Mouse (Mus musculus): Measurements from ENCODE around the gene Grtp1. TPM values are rescaled to one million over a fixed set of nuclear protein-coding genes. Genes with fewer than 3 reads are reported as not detected.

The Grtp1 gene
- total and polyA plus RNA-seq, 2 experiments from 2014 or later: 4.4 to 10.0 TPM

- peaks cover 24% of the 10 kb centered on the region for H3K4me1 ChIP-seq (ENCODE audit: control insufficient read depth, insufficient read depth)
- H3K4me3 ChIP-seq (ENCODE audit: low read depth, low read length): no peak overlapping the region
- H3K27ac ChIP-seq (ENCODE audit: low read depth): no peak overlapping the region
- ATAC-seq (ENCODE audit: insufficient read depth, low read depth) (no peak), DNase-seq (ENCODE audit: low spot score) (no peak)
- H3K9ac ChIP-seq (replicated peaks; ENCODE audit: low read depth, low read length): no peak overlapping the region
- H3K27me3 ChIP-seq (ENCODE audit: control insufficient read depth, insufficient read depth, low read length): no peaks in the 10 kb centered on the region
- WGBS: 62% methylated on average over 7 of the region's 7 CpGs
- H3K9me3 ChIP-seq (replicated peaks; ENCODE audit: control insufficient read depth, low read length): no peaks in the 10 kb centered on the region
- no peak overlapping the region for H3K4me2 ChIP-seq (ENCODE audit: low read depth, low read length)
- H3K36me3 ChIP-seq (replicated peaks; ENCODE audit: control insufficient read depth, insufficient read depth, low read length): peaks cover 22% of the 10 kb centered on the region
- no peak for TF ChIP-seq CTCF (IDR thresholded peaks at IDR 0.05; ENCODE audit: low read depth)
- no peak for TF ChIP-seq EP300 (IDR thresholded peaks at IDR 0.05; ENCODE audit: low read depth)
Measured at GRCm38 (mm10) chr8:13179948-13180347, 20.5 kb downstream of the Grtp1 start.

GRCm38 (mm10) chr8:13179482-13179881 is 20.9 kb downstream of the Grtp1 start:
- Histone ChIP-seq H3K27me3 (ENCODE audit: control insufficient read depth, insufficient read depth, low read length) (no peaks in the 10 kb centered on the region), H3K4me2 (ENCODE audit: low read depth, low read length) (no peak overlapping the region), H3K36me3 (replicated peaks; ENCODE audit: control insufficient read depth, insufficient read depth, low read length) (peaks cover 27% of the 10 kb centered on the region), H3K27ac (ENCODE audit: low read depth) (no peak overlapping the region), H3K4me3 (ENCODE audit: low read depth, low read length) (no peak overlapping the region), H3K9ac (replicated peaks; ENCODE audit: low read depth, low read length) (no peak overlapping the region), H3K9me3 (replicated peaks; ENCODE audit: control insufficient read depth, low read length) (no peaks in the 10 kb centered on the region), H3K4me1 (ENCODE audit: control insufficient read depth, insufficient read depth) (peaks cover 24% of the 10 kb centered on the region)
- ATAC-seq (ENCODE audit: insufficient read depth, low read depth): no peak
- no peak for DNase-seq (ENCODE audit: low spot score)
- TF ChIP-seq CTCF (IDR thresholded peaks at IDR 0.05; ENCODE audit: low read depth) (no peak), EP300 (IDR thresholded peaks at IDR 0.05; ENCODE audit: low read depth) (no peak)
- whole genome bisulfite sequencing: 63% methylated on average over 6 of the region's 6 CpGs

GRCm38 (mm10) chr8:13178137-13178536 is 22.3 kb downstream of the Grtp1 start:
- Histone ChIP-seq H3K4me2 (ENCODE audit: low read depth, low read length) (no peak overlapping the region), H3K36me3 (replicated peaks; ENCODE audit: control insufficient read depth, insufficient read depth, low read length) (peaks cover 40% of the 10 kb centered on the region), H3K9ac (replicated peaks; ENCODE audit: low read depth, low read length) (no peak overlapping the region), H3K4me3 (ENCODE audit: low read depth, low read length) (no peak overlapping the region), H3K9me3 (replicated peaks; ENCODE audit: control insufficient read depth, low read length) (no peaks in the 10 kb centered on the region), H3K27ac (ENCODE audit: low read depth) (no peak overlapping the region), H3K27me3 (ENCODE audit: control insufficient read depth, insufficient read depth, low read length) (no peaks in the 10 kb centered on the region), H3K4me1 (ENCODE audit: control insufficient read depth, insufficient read depth) (peaks cover 24% of the 10 kb centered on the region)
- 93% methylated on average over 5 of the region's 5 CpGs for WGBS
- TF ChIP-seq CTCF (IDR thresholded peaks at IDR 0.05; ENCODE audit: low read depth) (no peak), EP300 (IDR thresholded peaks at IDR 0.05; ENCODE audit: low read depth) (no peak)
- DNase-seq (ENCODE audit: low spot score): no peak
- no peak for ATAC-seq (ENCODE audit: insufficient read depth, low read depth)

- Histone ChIP-seq H3K4me3 (ENCODE audit: low read depth, low read length) (no peak overlapping the region), H3K27ac (ENCODE audit: low read depth) (no peak overlapping the region), H3K4me1 (ENCODE audit: control insufficient read depth, insufficient read depth) (peaks cover 24% of the 10 kb centered on the region), H3K9ac (replicated peaks; ENCODE audit: low read depth, low read length) (no peak overlapping the region), H3K27me3 (ENCODE audit: control insufficient read depth, insufficient read depth, low read length) (no peaks in the 10 kb centered on the region), H3K36me3 (replicated peaks; ENCODE audit: control insufficient read depth, insufficient read depth, low read length) (peaks cover 48% of the 10 kb centered on the region), H3K9me3 (replicated peaks; ENCODE audit: control insufficient read depth, low read length) (no peaks in the 10 kb centered on the region), H3K4me2 (ENCODE audit: low read depth, low read length) (no peak overlapping the region)
- no peak for ATAC-seq (ENCODE audit: insufficient read depth, low read depth)
- no peak for TF ChIP-seq EP300 (IDR thresholded peaks at IDR 0.05; ENCODE audit: low read depth)
- no peak for TF ChIP-seq CTCF (IDR thresholded peaks at IDR 0.05; ENCODE audit: low read depth)
- DNase-seq (ENCODE audit: low spot score): no peak
- WGBS: 87% methylated on average over 7 of the region's 7 CpGs
Measured at GRCm38 (mm10) chr8:13177173-13177852, 23.1 kb downstream of the Grtp1 start.

- DNase-seq (ENCODE audit: low spot score): no peak
- TF ChIP-seq EP300 (IDR thresholded peaks at IDR 0.05; ENCODE audit: low read depth): no peak
- Histone ChIP-seq H3K36me3 (replicated peaks; ENCODE audit: control insufficient read depth, insufficient read depth, low read length) (peaks cover 62% of the 10 kb centered on the region), H3K27ac (ENCODE audit: low read depth) (no peak overlapping the region), H3K4me3 (ENCODE audit: low read depth, low read length) (no peak overlapping the region), H3K4me2 (ENCODE audit: low read depth, low read length) (no peak overlapping the region), H3K27me3 (ENCODE audit: control insufficient read depth, insufficient read depth, low read length) (no peaks in the 10 kb centered on the region), H3K9ac (replicated peaks; ENCODE audit: low read depth, low read length) (no peak overlapping the region), H3K4me1 (ENCODE audit: control insufficient read depth, insufficient read depth) (peaks cover 13% of the 10 kb centered on the region; the same call in 1 of the 2 replicates), H3K9me3 (replicated peaks; ENCODE audit: control insufficient read depth, low read length) (no peaks in the 10 kb centered on the region)
- WGBS: 83% methylated on average over 1 of the region's 1 CpGs
- ATAC-seq (ENCODE audit: insufficient read depth, low read depth): no peak
Measured at GRCm38 (mm10) chr8:13175650-13176049, 24.8 kb downstream of the Grtp1 start.

GRCm38 (mm10) chr8:13174811-13175210 is 25.6 kb downstream of the Grtp1 start:
- Histone ChIP-seq H3K4me1 (ENCODE audit: control insufficient read depth, insufficient read depth) (peaks cover 10% of the 10 kb centered on the region; the same call in 1 of the 2 replicates), H3K27me3 (ENCODE audit: control insufficient read depth, insufficient read depth, low read length) (no peaks in the 10 kb centered on the region), H3K27ac (ENCODE audit: low read depth) (no peak overlapping the region), H3K4me2 (ENCODE audit: low read depth, low read length) (no peak overlapping the region), H3K36me3 (replicated peaks; ENCODE audit: control insufficient read depth, insufficient read depth, low read length) (peaks cover 70% of the 10 kb centered on the region), H3K9ac (replicated peaks; ENCODE audit: low read depth, low read length) (no peak overlapping the region), H3K9me3 (replicated peaks; ENCODE audit: control insufficient read depth, low read length) (no peaks in the 10 kb centered on the region), H3K4me3 (ENCODE audit: low read depth, low read length) (no peak overlapping the region)
- 85% methylated on average over 4 of the region's 4 CpGs for WGBS
- no peak for ATAC-seq (ENCODE audit: insufficient read depth, low read depth)
- DNase-seq (ENCODE audit: low spot score): no peak
- TF ChIP-seq CTCF (IDR thresholded peaks at IDR 0.05; ENCODE audit: low read depth): no peak
- no peak for TF ChIP-seq EP300 (IDR thresholded peaks at IDR 0.05; ENCODE audit: low read depth)
